Mouse (Mus musculus) megakaryocyte, embryonic 14.5 days (primary cell): Measurements from ENCODE around the gene Lrrc7. TPM values are rescaled to one million over a fixed set of nuclear protein-coding genes. Genes with fewer than 3 reads are reported as not detected.

ENCODE experiments used
- H3K27me3 ChIP-seq: replicated peaks from 2 replicates; pipeline ENCODE3; 2012; ENCODE audit warnings: inconsistent platforms
- H3K36me3 ChIP-seq: replicated peaks from 2 replicates; pipeline ENCODE3; 2012; ENCODE audit warnings: low read length, inconsistent platforms, mixed read lengths
- H3K4me1 ChIP-seq: 2 replicates; pipeline ENCODE4 v1.6.1; 2012; ENCODE audit warnings: inconsistent platforms
- H3K4me3 ChIP-seq: replicated peaks from 2 replicates; pipeline ENCODE3; 2012; ENCODE audit warnings: moderate library complexity, mild to moderate bottlenecking, inconsistent platforms
- H3K9me3 ChIP-seq: 2 replicates; pipeline ENCODE4 v1.6.1; 2012; ENCODE audit warnings: inconsistent platforms
- FLI1 ChIP-seq: IDR thresholded peaks from 2 replicates; pipeline ENCODE4 v1.6.1; 2012; ENCODE audit warnings: low read length, inconsistent platforms, mixed read lengths
- GATA1 ChIP-seq: IDR thresholded peaks from 3 replicates; pipeline ENCODE4 v1.6.1; 2012; ENCODE audit warnings: mixed read lengths, low read length, inconsistent platforms, borderline replicate concordance
- polyA plus RNA-seq: library from polyadenylated mRNA; stranded (reverse); fragments of >175 nt; gene quantifications from 2 replicates; pipeline ENCODE4 v1.2.3, GENCODE M21; 2012; ENCODE audit warnings: low replicate concordance; ENCODE audit not compliant: insufficient read depth

Gene Lrrc7
- polyA plus RNA-seq, 1 experiment: not detected

DNA sequence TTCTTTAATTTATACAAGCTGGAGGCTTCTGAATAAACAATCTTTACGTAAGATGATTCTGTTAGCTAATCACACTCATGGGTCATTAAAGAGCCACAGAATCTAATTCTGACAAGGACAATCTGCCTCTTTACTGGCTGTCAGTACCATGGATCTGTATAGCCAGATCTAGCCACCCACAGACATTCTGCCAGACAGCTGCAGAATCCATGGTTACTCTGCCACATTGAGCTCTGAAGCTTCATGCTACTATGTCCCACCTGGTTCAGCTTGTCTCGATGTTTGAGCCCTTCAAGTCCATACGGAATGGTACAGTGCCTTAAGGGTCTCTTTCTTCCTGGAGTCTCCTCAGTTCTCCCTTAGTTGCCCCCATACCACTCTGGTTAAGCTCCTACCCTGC, 470.4 kb downstream of the Lrrc7 start:
- Histone ChIP-seq H3K27me3 (no peaks in the 10 kb centered on the region), H3K4me3 (no peak overlapping the region), H3K4me1 (no peaks in the 10 kb centered on the region), H3K9me3 (no peaks in the 10 kb centered on the region), H3K36me3 (no peaks in the 10 kb centered on the region)
- TF ChIP-seq FLI1: no peak
- no peak for TF ChIP-seq GATA1

GRCm38 (mm10) chr3:158077828-158078227, 484.2 kb downstream of the Lrrc7 start:
- H3K27me3 ChIP-seq: peaks cover 12% of the 10 kb centered on the region

DNA sequence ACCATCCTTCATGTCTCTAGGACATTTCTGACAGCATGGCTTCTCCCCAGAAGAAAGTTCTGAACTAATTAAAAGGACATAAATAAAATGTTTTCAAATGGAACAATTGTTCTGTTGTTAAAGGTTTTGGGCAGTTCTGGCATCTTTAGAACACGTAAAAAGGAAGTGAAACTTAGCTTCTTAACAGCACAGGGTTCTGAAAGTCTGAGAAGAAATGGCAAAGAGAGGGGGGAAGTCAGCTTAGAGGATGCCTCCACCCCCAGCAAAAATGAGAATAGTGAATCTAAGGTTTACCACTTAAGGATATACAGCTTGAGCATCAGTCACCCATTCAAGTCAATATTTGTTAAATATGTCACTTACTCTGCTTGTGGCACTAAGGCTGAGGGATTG, 484.6 kb downstream of the Lrrc7 start:
- TF ChIP-seq FLI1 (no peak), GATA1 (no peak)
- Histone ChIP-seq H3K36me3 (no peaks in the 10 kb centered on the region), H3K9me3 (no peaks in the 10 kb centered on the region), H3K27me3 (peaks cover 12% of the 10 kb centered on the region), H3K4me1 (no peaks in the 10 kb centered on the region), H3K4me3 (no peak overlapping the region)

More at GRCm38 (mm10) chr3:158077828-158078227, 484.2 kb downstream of the Lrrc7 start:
- Histone ChIP-seq H3K4me3 (no peak overlapping the region), H3K9me3 (no peaks in the 10 kb centered on the region), H3K4me1 (no peaks in the 10 kb centered on the region), H3K36me3 (no peaks in the 10 kb centered on the region)
- TF ChIP-seq FLI1 (no peak), GATA1 (no peak)

DNA sequence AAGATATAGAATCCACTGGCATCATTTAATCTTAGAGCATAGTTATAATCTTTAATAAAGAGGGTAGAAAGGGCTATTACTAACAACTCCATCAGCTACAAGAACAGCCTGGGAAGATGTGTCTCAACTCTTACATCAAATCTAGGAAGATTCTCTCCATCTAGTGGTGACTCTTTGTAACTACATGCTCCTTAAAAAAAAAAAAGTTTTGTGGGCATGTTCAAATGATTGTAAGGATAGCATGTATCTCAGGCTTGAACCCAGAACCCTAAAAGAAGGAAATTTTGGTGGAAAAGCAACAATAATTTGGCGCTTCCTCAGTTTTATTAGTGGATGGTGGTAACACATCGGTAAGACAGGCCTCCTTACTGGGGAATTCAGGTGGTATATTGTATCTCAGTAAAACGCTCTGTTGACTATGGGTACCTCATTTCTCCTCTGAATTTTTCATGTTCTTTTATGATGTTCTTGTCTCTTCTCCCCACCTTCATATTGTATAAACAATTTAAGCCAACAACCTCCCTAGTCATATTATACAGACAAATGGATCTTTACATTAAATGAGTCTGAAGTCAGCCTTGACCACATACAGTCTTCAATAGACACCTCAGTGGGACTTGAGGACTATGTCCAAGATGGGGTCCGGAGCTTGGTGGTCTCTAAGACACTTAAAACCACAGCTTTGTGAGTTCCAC, 485.2 kb downstream of the Lrrc7 start:
- TF ChIP-seq GATA1 (no peak), FLI1 (no peak)
- Histone ChIP-seq H3K9me3 (no peaks in the 10 kb centered on the region), H3K36me3 (no peaks in the 10 kb centered on the region), H3K27me3 (peaks cover 10% of the 10 kb centered on the region), H3K4me1 (no peaks in the 10 kb centered on the region), H3K4me3 (no peak overlapping the region)

GRCm38 (mm10) chr3:158075004-158075403, 487.0 kb downstream of the Lrrc7 start:
- Histone ChIP-seq H3K27me3 (peaks cover 5% of the 10 kb centered on the region), H3K4me1 (no peaks in the 10 kb centered on the region), H3K9me3 (no peaks in the 10 kb centered on the region), H3K36me3 (no peaks in the 10 kb centered on the region), H3K4me3 (no peak overlapping the region)
- no peak for TF ChIP-seq FLI1
- TF ChIP-seq GATA1: no peak

DNA sequence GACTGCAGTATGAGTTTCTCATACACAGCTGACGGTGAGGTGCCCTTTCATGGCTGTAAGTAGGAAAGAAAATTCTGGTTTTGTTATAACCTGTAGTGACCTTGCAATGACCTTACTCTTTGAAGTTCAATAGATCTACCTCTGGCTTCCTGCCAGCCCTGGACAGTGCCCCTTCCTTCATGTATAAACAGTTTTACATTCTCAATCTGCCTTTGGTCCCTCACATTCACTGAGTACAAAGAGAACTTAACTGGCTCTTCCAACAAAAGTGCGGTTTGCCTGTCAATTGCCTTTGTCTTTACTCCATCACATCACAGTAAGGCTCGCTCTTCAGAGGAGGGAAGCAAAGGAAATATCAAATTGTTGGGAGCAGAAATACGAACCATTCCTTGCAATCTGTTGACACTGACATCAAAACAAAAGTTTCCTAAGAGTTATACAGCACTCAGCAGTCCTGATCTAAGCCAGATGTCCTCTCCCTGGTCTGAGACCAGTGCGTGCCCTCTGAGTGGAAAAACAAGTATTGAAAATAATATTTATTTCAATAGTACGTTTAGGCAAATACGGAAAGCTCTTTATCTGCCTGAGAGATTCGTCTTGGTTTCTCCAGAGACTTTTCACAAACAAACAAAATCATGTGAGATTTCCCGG, 493.3 kb downstream of the Lrrc7 start:
- Histone ChIP-seq H3K36me3 (peaks cover 33% of the 10 kb centered on the region), H3K27me3 (no peaks in the 10 kb centered on the region), H3K4me3 (no peak overlapping the region), H3K9me3 (no peaks in the 10 kb centered on the region), H3K4me1 (no peaks in the 10 kb centered on the region)
- TF ChIP-seq FLI1: no peak
- TF ChIP-seq GATA1: no peak

- Histone ChIP-seq H3K27me3 (no peaks in the 10 kb centered on the region), H3K9me3 (no peaks in the 10 kb centered on the region), H3K4me1 (no peaks in the 10 kb centered on the region), H3K4me3 (no peak overlapping the region), H3K36me3 (peaks cover 39% of the 10 kb centered on the region)
- no peak for TF ChIP-seq FLI1
- TF ChIP-seq GATA1: no peak
Measured at GRCm38 (mm10) chr3:158067916-158068315, 494.1 kb downstream of the Lrrc7 start.

DNA sequence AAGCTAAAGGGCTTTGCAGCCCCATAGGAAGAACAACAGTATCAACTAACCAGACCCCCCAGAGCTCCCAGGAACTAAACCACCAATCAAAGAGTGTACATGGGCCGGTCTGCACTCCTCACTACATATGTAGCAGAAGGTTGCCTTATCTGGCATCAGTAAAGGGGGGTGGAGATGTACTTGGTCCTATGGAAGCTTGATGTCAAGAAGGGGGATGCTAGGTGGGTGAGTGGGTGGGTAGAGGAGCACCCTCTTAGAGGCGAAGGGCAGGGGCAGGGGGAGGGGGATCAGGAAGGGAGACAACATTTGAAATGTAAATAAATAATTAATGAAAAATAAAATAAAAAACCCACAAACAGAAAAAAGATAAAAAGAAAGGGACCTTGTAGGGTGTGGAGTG, 496.8 kb downstream of the Lrrc7 start:
- Histone ChIP-seq H3K4me3 (no peak overlapping the region), H3K36me3 (peaks cover 52% of the 10 kb centered on the region), H3K4me1 (peaks cover 8% of the 10 kb centered on the region), H3K9me3 (no peaks in the 10 kb centered on the region), H3K27me3 (no peaks in the 10 kb centered on the region)
- TF ChIP-seq GATA1 (no peak), FLI1 (no peak)

- Histone ChIP-seq H3K27me3 (no peaks in the 10 kb centered on the region), H3K4me1 (peaks cover 8% of the 10 kb centered on the region), H3K36me3 (peaks cover 71% of the 10 kb centered on the region), H3K4me3 (peak overlapping the region; percentile 68), H3K9me3 (no peaks in the 10 kb centered on the region)
- TF ChIP-seq GATA1 (no peak), FLI1 (no peak)
Measured at GRCm38 (mm10) chr3:158061811-158062523, 500.1 kb downstream of the Lrrc7 start.
